Mouse (Mus musculus) cortical plate, adult 2 months (tissue): Measurements from ENCODE around the gene Pygm.

Source experiments
- CTCF ChIP-seq: fragments of 200-500 bp; IDR thresholded peaks from 2 replicates; pipeline ENCODE4 v1.5.1; 2011; ENCODE audit warnings: mild to moderate bottlenecking, control low read depth, low read length; ENCODE audit not compliant: insufficient read depth; ENCODE audit errors: extremely low read depth
- POLR2A ChIP-seq: fragments of 200-500 bp; IDR thresholded peaks from 2 replicates; pipeline ENCODE4 v1.6.1; 2011; ENCODE audit warnings: mild to moderate bottlenecking, low read length, control low read depth; ENCODE audit not compliant: insufficient read depth; ENCODE audit errors: extremely low read depth

- TF ChIP-seq POLR2A (no peak), CTCF (no peak)
These were observed 19.4 kb upstream of the Pygm start for GRCm38 (mm10) chr19:6364842-6365241.
